Mouse (Mus musculus) heart, postnatal 0 days (tissue): ENCODE measurements around the gene Ptprn2. TPM values are rescaled to one million over a fixed set of nuclear protein-coding genes. Genes with fewer than 3 reads are reported as not detected.

Experiments
- ATAC-seq: fragments of 200-750 bp; cut with Nextera tagmentation; 2 replicates; pipeline ENCODE4 v1.8.0; 2017; ENCODE audit warnings: low read depth, moderate number of reproducible peaks, moderate library complexity; ENCODE audit not compliant: insufficient read depth
- DNase-seq: peaks from one replicate; pipeline ENCODE4 v3.0.0-alpha.2; 2016; ENCODE audit warnings: low spot score
- H3K27ac ChIP-seq: fragments of 300-500 bp; sonication (generic); 2 replicates; pipeline ENCODE4 v1.5.1; 2014; ENCODE audit warnings: low read depth, mild to moderate bottlenecking
- H3K27me3 ChIP-seq: fragments of 300-500 bp; sonication (generic); 2 replicates; pipeline ENCODE4 v1.6.1; 2014; ENCODE audit warnings: low read length, mixed read lengths; ENCODE audit not compliant: control insufficient read depth, insufficient read depth
- H3K36me3 ChIP-seq: fragments of 300-500 bp; sonication (generic); replicated peaks from 2 replicates; pipeline ENCODE4 v1.6.1; 2014; ENCODE audit warnings: low read length, mixed read lengths; ENCODE audit not compliant: control insufficient read depth, insufficient read depth
- H3K4me1 ChIP-seq: fragments of 300-500 bp; sonication (generic); 2 replicates; pipeline ENCODE4 v1.6.1; 2014; ENCODE audit warnings: antibody characterized with exemption; ENCODE audit not compliant: control insufficient read depth, insufficient read depth
- H3K4me2 ChIP-seq: fragments of 300-500 bp; sonication (generic); 2 replicates; pipeline ENCODE4 v1.6.1; 2014; ENCODE audit warnings: low read depth, mild to moderate bottlenecking, low read length, moderate library complexity
- H3K4me3 ChIP-seq: fragments of 300-500 bp; sonication (generic); 2 replicates; pipeline ENCODE4 v1.5.1; 2014; ENCODE audit warnings: low read depth, low read length
- H3K9ac ChIP-seq: fragments of 300-500 bp; sonication (generic); replicated peaks from 2 replicates; pipeline ENCODE4 v1.6.1; 2014; ENCODE audit warnings: low read depth, low read length, mixed read lengths
- H3K9me3 ChIP-seq: fragments of 300-500 bp; sonication (generic); replicated peaks from 2 replicates; pipeline ENCODE4 v1.6.1; 2016; ENCODE audit warnings: low read length; ENCODE audit not compliant: control insufficient read depth
- CTCF ChIP-seq: IDR thresholded peaks from 2 replicates; pipeline ENCODE4 v1.5.1; 2016; ENCODE audit warnings: antibody characterized with exemption, control low read depth, low read depth
- EP300 ChIP-seq: IDR thresholded peaks from 2 replicates; pipeline ENCODE4 v1.6.1; 2016; ENCODE audit warnings: antibody characterized with exemption, low read depth
- WGBS: fragments of 180-500 bp; shearing (Covaris S2); extraction: QIAGEN DNeasy Blood & Tissue Kit; methylation state at CpG from one replicate; pipeline ENCODE4 v1.1.7; 2014; 5-methylcytosine and 5-hydroxymethylcytosine counted together
- polyA plus RNA-seq: library from polyadenylated mRNA; unstranded; fragments of >200 nt; fragmentation: Nextera tagmentation; extraction: Ambion mirVana; gene quantifications from 2 replicates; pipeline ENCODE4 v1.2.1, GENCODE M21; 2015
- total RNA-seq: library from RNA; depleted of rRNA; stranded (reverse); fragments of >200 nt; gene quantifications from 2 replicates; pipeline ENCODE4 v1.2.3, GENCODE M21; 2014; ENCODE audit warnings: low replicate concordance

Gene Ptprn2
- total and polyA plus RNA-seq, 2 experiments from 2014 or later: not detected

DNA sequence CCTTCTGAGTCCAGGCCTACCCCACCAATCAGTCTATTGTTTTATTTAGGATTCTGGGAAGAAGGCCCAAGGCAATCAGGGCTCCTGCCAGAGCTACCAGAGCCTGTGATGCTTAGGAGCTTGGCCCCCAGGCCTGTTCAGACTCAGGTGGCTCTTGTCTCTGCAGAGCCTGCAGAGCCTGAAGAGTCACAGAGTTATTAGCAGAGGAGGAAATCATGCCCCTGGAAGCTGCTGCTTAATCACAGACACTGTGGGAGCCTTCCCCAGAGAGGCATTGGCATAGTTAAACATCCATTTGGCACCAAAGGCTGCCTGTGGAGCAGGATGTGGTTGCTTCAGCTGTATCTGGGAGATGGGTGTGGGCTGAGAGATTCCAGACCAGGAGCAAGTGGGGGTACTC lies 30.3 kb downstream of the Ptprn2 start:
- Histone ChIP-seq H3K9ac (no peak overlapping the region), H3K4me1 (no peaks in the 10 kb centered on the region), H3K4me3 (no peak overlapping the region), H3K27me3 (no peaks in the 10 kb centered on the region), H3K36me3 (no peaks in the 10 kb centered on the region), H3K9me3 (no peaks in the 10 kb centered on the region), H3K4me2 (no peak overlapping the region), H3K27ac (no peak overlapping the region)
- ATAC-seq: no peak
- no peak for TF ChIP-seq CTCF
- DNase-seq: no peak

DNA sequence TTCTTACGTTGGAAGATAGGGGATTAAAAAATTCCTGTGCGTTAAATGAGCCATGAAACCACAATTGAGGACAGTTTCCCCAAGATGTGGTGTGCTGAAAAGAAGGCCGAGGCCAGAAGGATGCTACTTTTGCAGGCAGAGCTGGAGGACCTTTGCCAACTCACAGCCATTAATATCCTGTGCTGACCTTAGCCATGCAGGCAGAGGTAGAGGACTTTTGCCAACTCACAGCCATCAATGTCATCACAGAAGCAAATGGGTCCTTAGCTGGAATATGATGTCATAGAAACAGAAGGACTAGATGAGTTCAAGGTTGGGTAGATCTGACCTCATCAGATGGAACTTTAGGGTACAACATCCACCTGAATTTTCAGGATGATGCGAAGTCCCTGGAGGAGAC lies 43.3 kb downstream of the Ptprn2 start:
- TF ChIP-seq EP300: no peak
- no peak for TF ChIP-seq CTCF
- Histone ChIP-seq H3K27me3 (no peaks in the 10 kb centered on the region), H3K4me2 (no peak overlapping the region), H3K27ac (no peak overlapping the region), H3K4me1 (no peaks in the 10 kb centered on the region), H3K9ac (no peak overlapping the region), H3K4me3 (no peak overlapping the region), H3K9me3 (no peaks in the 10 kb centered on the region), H3K36me3 (no peaks in the 10 kb centered on the region)
- 74% methylated on average over 4 of the region's 4 CpGs for WGBS
- ATAC-seq: no peak
- DNase-seq: no peak

DNA sequence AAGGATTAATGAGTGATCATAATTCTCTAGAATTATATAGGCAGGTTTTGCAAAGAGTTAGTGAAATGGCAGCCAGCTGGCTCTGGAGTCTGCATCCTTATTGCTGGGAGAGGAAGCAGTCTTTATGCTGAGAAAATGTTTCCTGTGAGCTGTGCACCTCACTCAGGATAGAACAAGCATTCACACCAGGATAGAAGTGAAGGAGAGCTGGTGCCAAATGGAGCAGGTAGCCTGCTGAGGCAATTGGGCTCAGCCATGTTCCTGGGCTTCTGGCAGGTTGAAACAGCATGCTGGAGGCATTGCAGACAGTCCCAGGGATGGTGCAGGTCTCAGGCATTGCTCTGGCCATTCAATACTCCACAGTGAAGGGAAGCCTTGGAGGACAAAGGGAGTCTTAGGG lies 47.8 kb downstream of the Ptprn2 start:
- Histone ChIP-seq H3K27ac (no peak overlapping the region), H3K4me3 (no peak overlapping the region), H3K4me1 (no peaks in the 10 kb centered on the region), H3K4me2 (no peak overlapping the region), H3K27me3 (no peaks in the 10 kb centered on the region), H3K36me3 (no peaks in the 10 kb centered on the region), H3K9ac (no peak overlapping the region), H3K9me3 (no peaks in the 10 kb centered on the region)
- DNase-seq (no peak), ATAC-seq (no peak)
- TF ChIP-seq EP300 (no peak), CTCF (no peak)

DNA sequence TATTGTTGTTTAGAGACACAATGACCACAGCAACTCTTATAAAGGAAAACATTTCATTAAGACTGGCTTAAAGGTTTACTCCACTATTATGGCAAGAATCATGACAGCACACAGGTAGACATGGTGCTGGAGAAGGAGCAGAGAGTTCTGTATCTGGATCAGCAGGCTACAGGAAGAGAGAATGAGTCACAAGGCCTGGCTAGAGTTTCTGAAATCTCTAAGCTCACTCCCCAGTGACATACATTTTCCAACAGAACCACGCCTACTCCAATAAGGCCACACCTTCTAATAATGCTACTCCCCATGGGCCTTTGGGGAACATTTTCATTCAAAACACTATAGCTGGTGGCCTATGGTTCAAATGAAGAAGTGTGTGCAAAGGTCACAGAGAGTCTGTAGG lies 53.8 kb downstream of the Ptprn2 start:
- WGBS: 71% methylated on average over 1 of the region's 1 CpGs
- DNase-seq: no peak
- Histone ChIP-seq H3K27ac (no peak overlapping the region), H3K9me3 (no peaks in the 10 kb centered on the region), H3K4me2 (no peak overlapping the region), H3K36me3 (no peaks in the 10 kb centered on the region), H3K4me1 (no peaks in the 10 kb centered on the region), H3K9ac (no peak overlapping the region), H3K27me3 (no peaks in the 10 kb centered on the region), H3K4me3 (no peak overlapping the region)
- ATAC-seq: no peak
- TF ChIP-seq EP300 (no peak), CTCF (no peak)

DNA sequence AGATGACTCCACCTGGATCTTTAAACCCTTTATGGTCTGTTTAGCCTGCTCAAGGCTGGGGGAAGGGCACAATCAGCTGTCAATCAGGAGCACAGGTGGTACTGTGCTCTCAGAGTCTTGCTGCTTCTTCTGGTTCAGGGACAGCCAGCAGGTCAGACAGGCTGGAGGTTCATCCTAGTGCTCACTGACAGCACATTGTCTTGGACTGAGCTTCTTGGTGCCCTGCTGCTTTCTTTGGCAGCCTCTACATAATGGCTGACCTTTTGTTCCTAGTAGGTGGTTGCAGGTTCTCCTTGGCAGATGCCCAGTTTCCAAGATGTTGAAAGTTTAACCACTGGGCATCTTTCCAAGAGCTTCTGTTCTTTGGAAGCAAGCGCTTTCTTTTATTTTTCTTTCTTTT lies 55.1 kb downstream of the Ptprn2 start:
- Histone ChIP-seq H3K4me2 (no peak overlapping the region), H3K36me3 (no peaks in the 10 kb centered on the region), H3K27ac (no peak overlapping the region), H3K9me3 (no peaks in the 10 kb centered on the region), H3K4me3 (no peak overlapping the region), H3K4me1 (no peaks in the 10 kb centered on the region), H3K9ac (no peak overlapping the region), H3K27me3 (no peaks in the 10 kb centered on the region)
- no peak for TF ChIP-seq EP300
- TF ChIP-seq CTCF: no peak
- ATAC-seq: no peak
- WGBS: 65% methylated on average over 1 of the region's 1 CpGs
- DNase-seq: no peak

DNA sequence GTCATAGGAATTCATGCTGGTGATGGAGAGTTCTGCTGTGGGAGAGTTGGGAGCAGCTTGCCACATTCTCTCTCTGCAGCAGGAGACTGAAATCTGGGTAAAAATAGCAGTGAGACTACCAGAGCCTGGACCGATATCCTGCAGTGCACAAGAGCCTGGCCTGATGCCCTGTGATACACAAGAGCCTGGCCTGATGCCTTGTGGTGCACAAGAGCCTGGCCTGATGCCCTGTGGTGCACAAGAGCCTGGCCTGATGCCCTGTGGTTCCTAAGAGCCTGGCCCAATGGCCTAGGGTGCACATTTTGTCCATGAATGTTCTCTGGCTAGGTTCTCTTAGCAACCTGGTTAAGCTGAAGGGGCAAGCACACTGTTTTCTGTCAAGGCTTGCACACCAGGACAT lies 64.5 kb downstream of the Ptprn2 start:
- peak; percentile 97 for ATAC-seq
- Histone ChIP-seq H3K4me3 (no peak overlapping the region), H3K9ac (no peak overlapping the region), H3K9me3 (no peaks in the 10 kb centered on the region), H3K27ac (no peak overlapping the region), H3K36me3 (no peaks in the 10 kb centered on the region), H3K27me3 (no peaks in the 10 kb centered on the region), H3K4me1 (no peaks in the 10 kb centered on the region), H3K4me2 (no peak overlapping the region)
- 6% methylated on average over 1 of the region's 1 CpGs for WGBS
- TF ChIP-seq EP300 (no peak), CTCF (no peak)
- DNase-seq: peak; percentile 78
